Mouse (Mus musculus) olfactory bulb, adult 2 months (tissue): ENCODE measurements around the gene Tubb2a. TPM values are rescaled to one million over a fixed set of nuclear protein-coding genes. Genes with fewer than 3 reads are reported as not detected.

Experiments
- H3K27ac ChIP-seq: fragments of 200-500 bp; 2 replicates; pipeline ENCODE4 v1.5.1; 2012; ENCODE audit warnings: low read depth, low read length; ENCODE audit not compliant: insufficient read depth
- H3K4me1 ChIP-seq: fragments of 200-500 bp; 2 replicates; pipeline ENCODE4 v1.6.1; 2012; ENCODE audit warnings: low read length; ENCODE audit not compliant: control insufficient read depth, insufficient read depth
- H3K4me3 ChIP-seq: fragments of 200-500 bp; 2 replicates; pipeline ENCODE4 v1.5.1; 2012; ENCODE audit warnings: mild to moderate bottlenecking, low read depth, low read length, moderate library complexity; ENCODE audit not compliant: insufficient read depth
- CTCF ChIP-seq: fragments of 200-500 bp; IDR thresholded peaks from 2 replicates; pipeline ENCODE4 v1.5.1; 2012; ENCODE audit warnings: low read depth, mild to moderate bottlenecking, low read length, moderate library complexity; ENCODE audit not compliant: insufficient read depth
- POLR2A ChIP-seq: fragments of 200-500 bp; IDR thresholded peaks from 2 replicates; pipeline ENCODE4 v1.6.1; 2012; ENCODE audit warnings: mild to moderate bottlenecking, low read depth, low read length, moderate library complexity; ENCODE audit not compliant: insufficient read depth
- WGBS: fragments of 180-500 bp; shearing (Covaris S2); methylation state at CpG from one replicate; pipeline ENCODE4 v1.1.7; 2018; 5-methylcytosine and 5-hydroxymethylcytosine counted together
- polyA plus RNA-seq: library from polyadenylated mRNA; stranded (reverse); fragments of >200 nt; gene quantifications from 2 replicates; pipeline ENCODE4 v1.2.4, GENCODE M21; 2012; ENCODE audit warnings: low replicate concordance; ENCODE audit not compliant: missing spikeins, insufficient read depth, insufficient read length

Gene Tubb2a
- not detected in 2 replicates for polyA plus RNA-seq

DNA sequence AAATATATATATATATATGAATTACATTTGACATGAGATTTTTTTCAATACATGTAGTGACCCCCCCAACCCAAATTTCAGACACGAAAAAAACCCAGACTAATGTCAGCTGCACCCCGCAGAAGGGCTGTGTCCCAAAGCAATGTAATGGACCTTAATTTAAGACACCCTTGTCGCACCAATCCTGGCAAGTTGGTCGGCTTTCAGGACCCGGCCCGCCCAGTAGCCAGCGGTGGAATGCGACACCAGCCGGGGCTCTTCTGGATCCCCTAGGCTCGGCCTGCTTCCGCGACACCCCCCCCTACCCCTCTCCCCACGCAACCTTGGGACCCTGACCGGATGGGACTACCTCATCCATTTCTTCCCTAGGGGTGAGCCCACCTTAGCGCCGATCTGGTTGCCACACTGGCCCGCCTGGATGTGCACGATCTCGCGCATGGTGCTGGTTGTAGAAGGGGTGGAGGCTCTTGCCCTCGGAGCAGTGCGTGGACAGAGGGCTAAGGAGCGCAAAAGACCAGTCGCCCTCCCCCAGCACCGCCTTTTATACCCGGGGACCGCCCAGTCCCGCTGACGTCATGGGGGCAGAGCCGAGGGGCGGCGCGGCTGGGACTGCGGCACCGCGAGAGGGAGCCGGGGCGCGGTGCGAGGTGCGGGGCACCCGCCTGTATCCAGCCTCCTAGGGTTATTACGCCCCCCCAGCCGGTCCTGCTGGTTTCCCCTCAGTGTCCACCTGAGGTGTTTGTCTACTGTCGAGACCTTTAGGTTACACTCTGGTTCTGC is at the start of gene Tubb2a:
Gene Tubb2a (minus strand): TSS at position 516 of the 780 bp plus-strand sequence.
- Histone ChIP-seq H3K4me3 (peak within 1 kb of the TSS; percentile 86), H3K4me1 (peaks cover 16% of the 10 kb centered on the region), H3K27ac (peak within 1 kb of the TSS; percentile 90)
- TF ChIP-seq POLR2A, result peak; percentile 99
- peak; percentile 20 for TF ChIP-seq CTCF
- under 1% methylated on average over 45 of the region's 45 CpGs for WGBS

DNA sequence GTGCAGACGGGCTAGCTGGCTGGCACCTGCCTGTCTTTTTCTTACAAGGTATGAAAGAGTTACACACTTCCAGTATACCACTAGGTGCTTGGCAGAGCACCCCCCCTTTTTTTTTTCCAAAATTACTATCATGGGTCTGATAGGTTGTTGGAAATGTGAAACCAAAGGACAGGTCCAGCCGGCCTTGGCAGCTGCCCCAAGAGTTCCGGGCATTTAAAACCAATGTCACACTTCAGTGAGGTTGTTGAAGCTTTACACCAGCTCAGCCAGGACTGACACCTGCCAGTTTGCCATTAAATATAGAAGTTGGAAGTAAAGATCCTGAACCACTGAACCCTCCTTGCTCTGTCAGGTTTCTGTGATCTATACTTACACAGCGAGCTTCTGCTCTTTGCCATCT is 47.9 kb upstream of the Tubb2a start:
- H3K4me1 ChIP-seq, result peaks cover 7% of the 10 kb centered on the region
- 28% methylated on average over 4 of the region's 4 CpGs for WGBS
- TF ChIP-seq CTCF (no peak), POLR2A (no peak)
- no peak overlapping the region for H3K4me3 ChIP-seq
- no peak overlapping the region for H3K27ac ChIP-seq

DNA sequence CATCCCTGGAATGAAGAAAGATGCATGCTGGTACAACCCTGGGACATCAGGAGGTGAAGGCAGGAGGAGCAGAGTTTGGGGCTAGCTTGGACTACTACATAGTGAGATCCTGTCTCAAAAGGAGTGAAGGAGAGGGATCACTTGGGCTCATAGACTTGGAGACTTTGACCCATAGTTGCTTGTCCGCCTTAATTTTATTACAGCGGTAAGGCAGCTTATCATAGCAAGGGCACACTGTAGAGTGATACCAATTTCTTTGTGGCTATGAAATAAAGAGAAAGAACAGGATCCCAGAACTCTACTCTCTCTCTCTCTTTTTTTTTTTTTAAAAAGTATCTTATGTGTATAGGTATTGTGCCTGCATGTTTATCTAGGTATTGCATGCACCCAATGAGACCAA is 42.7 kb upstream of the Tubb2a start:
- no peaks in the 10 kb centered on the region for H3K4me1 ChIP-seq
- H3K27ac ChIP-seq, result no peak overlapping the region
- TF ChIP-seq CTCF, result no peak
- TF ChIP-seq POLR2A, result no peak
- H3K4me3 ChIP-seq, result no peak overlapping the region
- WGBS, result 100% methylated on average over 2 of the region's 2 CpGs

DNA sequence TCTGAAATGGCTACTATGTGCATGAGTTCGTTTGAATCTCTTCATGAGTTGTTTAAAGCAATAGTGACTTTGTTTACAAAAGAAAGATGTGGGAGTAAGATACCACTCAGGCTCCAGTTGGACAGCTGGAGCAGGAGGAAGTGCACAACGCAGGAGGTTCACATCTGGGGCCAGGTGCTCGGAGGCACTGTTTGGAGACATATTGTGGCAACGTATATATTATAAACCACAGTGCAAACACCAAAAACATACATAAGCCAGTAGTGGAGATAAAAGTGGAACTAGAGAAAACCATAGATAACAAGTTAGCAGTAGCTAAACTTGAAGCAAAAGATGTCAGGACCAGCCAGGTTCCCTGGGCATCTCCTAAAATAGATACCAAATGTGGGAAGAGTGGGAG is 41.6 kb upstream of the Tubb2a start:
- TF ChIP-seq CTCF (no peak), POLR2A (no peak)
- Histone ChIP-seq H3K27ac (no peak overlapping the region), H3K4me3 (no peak overlapping the region), H3K4me1 (no peaks in the 10 kb centered on the region)
- WGBS, result 69% methylated on average over 4 of the region's 4 CpGs

DNA sequence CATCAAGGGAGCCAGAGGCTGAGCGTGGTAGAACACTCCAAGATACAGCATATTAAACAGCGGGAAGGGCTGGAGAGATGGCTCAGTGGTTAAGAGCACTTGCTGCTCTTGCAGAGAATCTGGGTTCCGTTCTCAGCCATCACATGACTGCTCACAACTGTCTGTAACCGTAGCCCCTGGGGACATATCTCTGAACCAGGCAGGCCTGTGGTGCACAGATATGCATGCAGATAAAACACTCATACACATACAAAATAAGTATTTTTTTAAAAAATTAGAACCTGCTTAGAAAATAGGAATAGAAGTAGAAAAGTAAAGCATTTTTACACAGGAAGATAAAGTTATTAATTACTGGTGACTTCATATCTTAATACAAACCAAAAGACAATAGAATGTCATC is 41.0 kb upstream of the Tubb2a start:
- H3K4me3 ChIP-seq, result no peak overlapping the region
- WGBS, result 84% methylated on average over 4 of the region's 4 CpGs
- no peak for TF ChIP-seq POLR2A
- no peak for TF ChIP-seq CTCF
- H3K4me1 ChIP-seq, result no peaks in the 10 kb centered on the region
- H3K27ac ChIP-seq, result no peak overlapping the region

DNA sequence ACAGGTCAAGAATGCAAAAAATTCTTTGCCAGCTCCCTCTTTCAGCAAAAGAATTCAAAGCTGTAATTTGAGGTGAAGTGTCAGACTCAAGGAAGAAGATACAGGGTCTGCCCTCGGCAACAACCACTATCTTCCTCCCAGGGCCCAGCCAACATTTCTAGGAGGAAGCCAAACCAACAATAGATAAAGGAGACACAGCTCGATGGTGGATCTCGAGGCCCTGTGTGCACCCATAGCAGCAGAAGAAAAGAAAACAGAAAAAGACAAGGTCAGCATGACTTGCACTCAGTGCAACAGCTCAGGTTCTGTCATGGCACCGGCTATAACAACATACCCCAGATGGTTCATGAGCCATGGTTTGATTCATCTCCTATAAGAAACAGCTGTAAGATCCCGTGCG is 38.7 kb upstream of the Tubb2a start:
- TF ChIP-seq CTCF, result no peak
- no peak for TF ChIP-seq POLR2A
- no peaks in the 10 kb centered on the region for H3K4me1 ChIP-seq
- 91% methylated on average over 6 of the region's 6 CpGs for WGBS
- no peak overlapping the region for H3K4me3 ChIP-seq
- H3K27ac ChIP-seq, result no peak overlapping the region

DNA sequence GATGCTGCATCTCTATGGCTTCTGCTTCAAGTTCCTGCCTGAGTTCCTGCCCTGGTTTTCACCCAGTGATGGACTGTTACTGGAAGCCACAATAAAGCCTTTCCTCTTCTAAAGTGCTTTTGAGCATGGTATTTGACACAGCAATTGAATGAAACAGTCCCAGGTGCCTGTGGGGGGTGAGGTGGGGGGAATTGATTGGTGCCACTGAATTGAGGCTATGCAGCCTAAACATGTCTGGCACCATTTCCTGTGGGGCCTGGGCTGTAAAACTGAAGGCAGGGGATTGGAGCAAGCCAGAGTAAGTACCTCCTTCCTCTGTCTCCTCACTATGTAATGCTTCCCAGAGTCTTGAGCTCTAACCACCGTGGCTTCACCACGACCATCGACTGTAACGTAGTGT is 36.8 kb upstream of the Tubb2a start:
- Histone ChIP-seq H3K27ac (no peak overlapping the region), H3K4me3 (no peak overlapping the region), H3K4me1 (peaks cover 3% of the 10 kb centered on the region)
- WGBS, result 93% methylated on average over 4 of the region's 4 CpGs
- no peak for TF ChIP-seq POLR2A
- no peak for TF ChIP-seq CTCF

DNA sequence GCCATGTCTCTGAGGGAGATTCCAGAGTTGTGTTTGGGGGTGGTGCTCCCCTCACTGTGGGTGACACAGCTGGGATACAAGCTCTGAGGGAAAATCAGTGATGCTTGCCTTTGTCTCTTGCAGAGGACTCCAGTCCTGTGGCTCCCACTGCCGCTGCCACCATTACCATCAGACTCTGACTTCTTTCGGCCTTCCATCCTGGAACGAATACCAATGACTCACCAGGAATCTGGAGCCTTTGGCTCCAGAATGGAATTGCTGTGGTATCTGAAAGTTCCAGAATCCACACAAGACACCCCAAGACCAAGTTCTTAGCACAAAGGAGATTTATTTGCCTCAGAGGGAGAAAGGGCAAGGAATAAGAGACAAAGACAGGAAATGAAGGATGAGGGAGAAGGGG is 35.3 kb upstream of the Tubb2a start:
- 72% methylated on average over 3 of the region's 3 CpGs for WGBS
- peaks cover 7% of the 10 kb centered on the region for H3K4me1 ChIP-seq
- TF ChIP-seq CTCF (no peak), POLR2A (no peak)
- no peak overlapping the region for H3K27ac ChIP-seq
- H3K4me3 ChIP-seq, result no peak overlapping the region

DNA sequence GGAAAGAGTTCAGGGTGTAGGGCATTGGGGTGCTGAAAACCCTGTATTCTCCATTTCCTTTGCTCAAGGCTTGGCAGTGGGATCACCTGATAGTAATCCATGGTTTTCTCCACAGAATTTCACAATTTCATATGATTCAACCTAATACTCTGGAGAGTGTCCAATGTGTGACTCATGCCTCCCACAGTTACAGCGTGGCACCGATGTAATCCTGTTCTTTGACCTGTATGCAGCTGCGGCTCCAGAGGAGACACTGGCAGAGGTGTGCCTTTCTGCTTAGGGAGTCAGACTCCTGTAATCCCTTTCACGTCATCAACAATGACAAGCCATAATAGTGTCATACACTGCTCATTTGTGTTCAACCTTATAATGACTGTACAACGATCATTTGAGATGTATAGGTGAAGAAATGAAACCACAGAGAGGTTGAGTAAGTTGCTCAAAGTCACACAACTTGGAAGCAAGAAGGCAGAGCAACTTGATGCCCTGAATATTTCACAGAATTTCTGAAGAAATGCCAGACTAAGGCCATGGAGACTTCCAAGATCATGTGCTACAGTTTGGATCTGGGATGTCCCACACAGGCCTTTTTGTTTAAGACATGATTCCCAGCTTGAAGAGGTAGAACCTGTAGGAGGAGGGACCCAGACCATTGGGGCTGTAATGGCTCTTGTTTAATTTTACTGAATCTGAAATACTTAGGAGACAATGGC is 34.7 kb upstream of the Tubb2a start:
- TF ChIP-seq CTCF (no peak), POLR2A (no peak)
- no peak overlapping the region for H3K27ac ChIP-seq
- no peak overlapping the region for H3K4me3 ChIP-seq
- 45% methylated on average over 5 of the region's 5 CpGs for WGBS
- peaks cover 7% of the 10 kb centered on the region for H3K4me1 ChIP-seq
